Mouse (Mus musculus) limb, embryonic 12.5 days (tissue): ENCODE results near the gene Map9. TPM values are rescaled to one million over a fixed set of nuclear protein-coding genes. Genes with fewer than 3 reads are reported as not detected.
"Not testable (repeated sequence)": the region's sequence is repeated elsewhere in the genome, so short reads cannot be mapped to it uniquely, and the experiment has no call there.

Experiments used
- ATAC-seq: fragments of 200-750 bp; cut with Nextera tagmentation; 2 replicates; pipeline ENCODE4 v1.8.0; 2017; ENCODE audit warnings: low read depth, moderate TSS enrichment; ENCODE audit not compliant: insufficient number of reproducible peaks, insufficient read depth, low FRiP score, low TSS enrichment
- H3K27ac ChIP-seq: fragments of 300-500 bp; sonication (generic); 2 replicates; pipeline ENCODE4 v1.5.1; 2016; ENCODE audit warnings: mild to moderate bottlenecking, moderate library complexity
- H3K27me3 ChIP-seq: fragments of 300-500 bp; sonication (generic); 2 replicates; pipeline ENCODE4 v1.6.1; 2016; ENCODE audit warnings: mild to moderate bottlenecking, moderate library complexity
- H3K36me3 ChIP-seq: fragments of 300-500 bp; sonication (generic); 2 replicates; pipeline ENCODE4 v1.6.1; 2016; ENCODE audit warnings: mild to moderate bottlenecking, moderate library complexity
- H3K4me1 ChIP-seq: fragments of 300-500 bp; sonication (generic); replicated peaks from 2 replicates; pipeline ENCODE4 v1.6.1; 2016
- H3K4me2 ChIP-seq: fragments of 300-500 bp; sonication (generic); 2 replicates; pipeline ENCODE4 v1.6.1; 2016; ENCODE audit warnings: mild to moderate bottlenecking, moderate library complexity
- H3K4me3 ChIP-seq: fragments of 300-500 bp; sonication (generic); replicated peaks from 2 replicates; pipeline ENCODE4 v1.5.1; 2016; ENCODE audit warnings: mild to moderate bottlenecking
- H3K9ac ChIP-seq: fragments of 300-500 bp; sonication (generic); replicated peaks from 2 replicates; pipeline ENCODE4 v1.6.1; 2016; ENCODE audit warnings: mild to moderate bottlenecking, moderate library complexity
- H3K9me3 ChIP-seq: fragments of 300-500 bp; sonication (generic); 2 replicates; pipeline ENCODE4 v1.6.1; 2016; ENCODE audit warnings: mild to moderate bottlenecking, moderate library complexity
- WGBS: fragments of 180-500 bp; shearing (Covaris S2); methylation state at CpG from one replicate; pipeline ENCODE4 v1.1.7; 2016; 5-methylcytosine and 5-hydroxymethylcytosine counted together
- polyA plus RNA-seq: library from polyadenylated mRNA; unstranded; fragments of >200 nt; fragmentation: Nextera tagmentation; extraction: Ambion mirVana; gene quantifications from 2 replicates; pipeline ENCODE4 v1.2.1, GENCODE M21; 2016

Map9 gene
- polyA plus RNA-seq, 1 experiment from 2014 or later: 10.6 TPM

GRCm38 (mm10) chr3:82417958-82418357 lies 60.1 kb downstream of the Map9 start:
- Histone ChIP-seq H3K9me3 (no peaks in the 10 kb centered on the region), H3K4me3 (no peak overlapping the region), H3K27me3 (no peaks in the 10 kb centered on the region), H3K4me2 (no peak overlapping the region), H3K9ac (no peak overlapping the region), H3K4me1 (no peaks in the 10 kb centered on the region), H3K27ac (no peak overlapping the region), H3K36me3 (no peaks in the 10 kb centered on the region)
- no peak for ATAC-seq
- 90% methylated on average over 3 of the region's 3 CpGs for WGBS

GRCm38 (mm10) chr3:82435351-82435750 lies 77.5 kb downstream of the Map9 start:
- Histone ChIP-seq H3K27me3 (no peaks in the 10 kb centered on the region), H3K36me3 (no peaks in the 10 kb centered on the region), H3K27ac (no peak overlapping the region), H3K4me2 (no peak overlapping the region), H3K4me1 (no peaks in the 10 kb centered on the region), H3K9ac (no peak overlapping the region), H3K9me3 (no peaks in the 10 kb centered on the region), H3K4me3 (no peak overlapping the region)
- no peak for ATAC-seq
- WGBS: 84% methylated on average over 8 of the region's 8 CpGs

- ATAC-seq: no peak
- Histone ChIP-seq H3K27ac (no peak overlapping the region), H3K9me3 (no peaks in the 10 kb centered on the region), H3K36me3 (no peaks in the 10 kb centered on the region), H3K4me2 (no peak overlapping the region), H3K4me1 (no peaks in the 10 kb centered on the region), H3K27me3 (no peaks in the 10 kb centered on the region), H3K9ac (no peak overlapping the region), H3K4me3 (no peak overlapping the region)
- WGBS: 23% methylated on average over 3 of the region's 3 CpGs
Observed at GRCm38 (mm10) chr3:82440976-82441375, 83.1 kb downstream of the Map9 start.

- not testable (repeated sequence) for H3K27ac ChIP-seq, H3K4me3 ChIP-seq, H3K4me1 ChIP-seq, H3K9me3 ChIP-seq, H3K4me2 ChIP-seq, H3K9ac ChIP-seq, H3K27me3 ChIP-seq, H3K36me3 ChIP-seq, ATAC-seq
Observed at GRCm38 (mm10) chr3:82441601-82442000, 83.8 kb downstream of the Map9 start.

Other genes starting within 250 kb of the Map9 start
- gene Gucy1a1, start 212.3 kb upstream of the Map9 start, polyA plus RNA-seq: 2.9 and 3.0 TPM in 2 replicates
- gene Npy2r, start 190.0 kb downstream of the Map9 start, polyA plus RNA-seq: 0.18 and 0.36 TPM in 2 replicates